Mouse (Mus musculus) limb, embryonic 10.5 days (tissue): Measurements from ENCODE around the gene Cenpb. TPM values are rescaled to one million over a fixed set of nuclear protein-coding genes. Genes with fewer than 3 reads are reported as not detected.

Experiments
- DNase-seq: peaks from one replicate; pipeline ENCODE4 v3.0.0-alpha.2; 2017; ENCODE audit warnings: low spot score
- H3K27ac ChIP-seq: fragments of 300-500 bp; sonication (generic); 2 replicates; pipeline ENCODE4 v1.5.1; 2016; ENCODE audit warnings: mild to moderate bottlenecking
- H3K27me3 ChIP-seq: fragments of 300-500 bp; sonication (generic); 2 replicates; pipeline ENCODE4 v1.6.1; 2016; ENCODE audit warnings: low read depth, mild to moderate bottlenecking; ENCODE audit not compliant: poor library complexity, severe bottlenecking
- H3K36me3 ChIP-seq: fragments of 300-500 bp; sonication (generic); 2 replicates; pipeline ENCODE4 v1.6.1; 2016; ENCODE audit warnings: mild to moderate bottlenecking, moderate library complexity
- H3K4me1 ChIP-seq: fragments of 300-500 bp; sonication (generic); 2 replicates; pipeline ENCODE4 v1.6.1; 2016
- H3K4me3 ChIP-seq: fragments of 300-500 bp; sonication (generic); 2 replicates; pipeline ENCODE4 v1.5.1; 2016; ENCODE audit warnings: mild to moderate bottlenecking, moderate library complexity
- H3K9me3 ChIP-seq: fragments of 300-500 bp; sonication (generic); replicated peaks from 2 replicates; pipeline ENCODE4 v1.6.1; 2016; ENCODE audit warnings: mild to moderate bottlenecking
- WGBS: fragments of 180-500 bp; shearing (Covaris S2); methylation state at CpG from one replicate; pipeline ENCODE4 v1.1.7; 2016; 5-methylcytosine and 5-hydroxymethylcytosine counted together
- polyA plus RNA-seq: library from polyadenylated mRNA; unstranded; fragments of >200 nt; fragmentation: Nextera tagmentation; extraction: Ambion mirVana; gene quantifications from 2 replicates; pipeline ENCODE4 v1.2.1, GENCODE M21; 2016

Gene Cenpb
- polyA plus RNA-seq, 1 experiment from 2014 or later, result 8.9 TPM

GRCm38 (mm10) chr2:131149254-131149578, 30.7 kb downstream of the Cenpb start:
- H3K36me3 ChIP-seq, result peaks cover 97% of the 10 kb centered on the region
- 94% methylated on average over 3 of the region's 3 CpGs for WGBS
- H3K4me1 ChIP-seq, result peaks cover 8% of the 10 kb centered on the region
- no peak overlapping the region for H3K4me3 ChIP-seq
- H3K27me3 ChIP-seq, result no peaks in the 10 kb centered on the region
- H3K27ac ChIP-seq, result no peak overlapping the region
- DNase-seq, result no peak
- H3K9me3 ChIP-seq, result no peaks in the 10 kb centered on the region

GRCm38 (mm10) chr2:131148353-131149253, 31.3 kb downstream of the Cenpb start:
- H3K27ac ChIP-seq, result no peak overlapping the region
- H3K4me1 ChIP-seq, result peaks cover 8% of the 10 kb centered on the region
- H3K36me3 ChIP-seq, result peaks cover 98% of the 10 kb centered on the region
- no peak for DNase-seq
- WGBS, result 87% methylated on average over 8 of the region's 8 CpGs
- H3K27me3 ChIP-seq, result no peaks in the 10 kb centered on the region
- no peak overlapping the region for H3K4me3 ChIP-seq
- no peaks in the 10 kb centered on the region for H3K9me3 ChIP-seq

GRCm38 (mm10) chr2:131147043-131147365, 32.9 kb downstream of the Cenpb start:
- Histone ChIP-seq H3K9me3 (no peaks in the 10 kb centered on the region), H3K27ac (no peak overlapping the region), H3K36me3 (peaks cover 99% of the 10 kb centered on the region), H3K4me1 (peaks cover 17% of the 10 kb centered on the region), H3K4me3 (no peak overlapping the region), H3K27me3 (no peaks in the 10 kb centered on the region)
- 96% methylated on average over 8 of the region's 8 CpGs for WGBS
- DNase-seq, result no peak

- H3K27ac ChIP-seq, result no peak overlapping the region
- H3K27me3 ChIP-seq, result no peaks in the 10 kb centered on the region
- H3K4me3 ChIP-seq, result no peak overlapping the region
- H3K36me3 ChIP-seq, result peaks cover 99% of the 10 kb centered on the region
- DNase-seq, result no peak
- 87% methylated on average over 21 of the region's 21 CpGs for WGBS
- peaks cover 17% of the 10 kb centered on the region for H3K4me1 ChIP-seq
- H3K9me3 ChIP-seq, result no peaks in the 10 kb centered on the region
Measured at GRCm38 (mm10) chr2:131146193-131147042, 33.4 kb downstream of the Cenpb start.

GRCm38 (mm10) chr2:131145536-131145935, 34.3 kb downstream of the Cenpb start:
- H3K9me3 ChIP-seq, result no peaks in the 10 kb centered on the region
- H3K4me1 ChIP-seq, result peaks cover 17% of the 10 kb centered on the region
- no peaks in the 10 kb centered on the region for H3K27me3 ChIP-seq
- no peak for DNase-seq
- WGBS, result 85% methylated on average over 2 of the region's 2 CpGs
- H3K36me3 ChIP-seq, result peaks cover 99% of the 10 kb centered on the region
- H3K4me3 ChIP-seq, result no peak overlapping the region
- no peak overlapping the region for H3K27ac ChIP-seq

- H3K36me3 ChIP-seq, result peaks cover 99% of the 10 kb centered on the region
- peaks cover 17% of the 10 kb centered on the region for H3K4me1 ChIP-seq
- H3K27ac ChIP-seq, result no peak overlapping the region
- no peak for DNase-seq
- H3K4me3 ChIP-seq, result no peak overlapping the region
- 50% methylated on average over 13 of the region's 13 CpGs for WGBS
- no peaks in the 10 kb centered on the region for H3K27me3 ChIP-seq
- H3K9me3 ChIP-seq, result no peaks in the 10 kb centered on the region
Measured at GRCm38 (mm10) chr2:131145121-131145520, 34.7 kb downstream of the Cenpb start.

GRCm38 (mm10) chr2:131143007-131143780, 36.7 kb downstream of the Cenpb start:
- no peaks in the 10 kb centered on the region for H3K9me3 ChIP-seq
- no peak overlapping the region for H3K4me3 ChIP-seq
- H3K4me1 ChIP-seq, result peaks cover 17% of the 10 kb centered on the region
- H3K36me3 ChIP-seq, result peaks cover 99% of the 10 kb centered on the region
- no peak for DNase-seq
- 59% methylated on average over 22 of the region's 22 CpGs for WGBS
- 0 out of 2 replicates have a peak overlapping the region, but pooled peaks have one; percentile 11 for H3K27ac ChIP-seq
- H3K27me3 ChIP-seq, result no peaks in the 10 kb centered on the region

GRCm38 (mm10) chr2:131142592-131142991, 37.3 kb downstream of the Cenpb start:
- peaks cover 99% of the 10 kb centered on the region for H3K36me3 ChIP-seq
- H3K4me1 ChIP-seq, result peaks cover 17% of the 10 kb centered on the region
- 25% methylated on average over 18 of the region's 18 CpGs for WGBS
- H3K9me3 ChIP-seq, result no peaks in the 10 kb centered on the region
- DNase-seq, result peak; percentile 84
- no peak overlapping the region for H3K4me3 ChIP-seq
- H3K27me3 ChIP-seq, result no peaks in the 10 kb centered on the region
- H3K27ac ChIP-seq, result 0 out of 2 replicates have a peak overlapping the region, but pooled peaks have one; percentile 11

GRCm38 (mm10) chr2:131141336-131141986, 38.4 kb downstream of the Cenpb start:
- Histone ChIP-seq H3K4me1 (peaks cover 17% of the 10 kb centered on the region), H3K27me3 (no peaks in the 10 kb centered on the region), H3K4me3 (no peak overlapping the region), H3K27ac (no peak overlapping the region), H3K9me3 (no peaks in the 10 kb centered on the region), H3K36me3 (peaks cover 99% of the 10 kb centered on the region)
- no peak for DNase-seq
- 91% methylated on average over 8 of the region's 8 CpGs for WGBS

- Histone ChIP-seq H3K27me3 (no peaks in the 10 kb centered on the region), H3K27ac (no peak overlapping the region), H3K4me1 (peaks cover 24% of the 10 kb centered on the region), H3K9me3 (no peaks in the 10 kb centered on the region), H3K36me3 (peaks cover 98% of the 10 kb centered on the region), H3K4me3 (no peak overlapping the region)
- WGBS, result 76% methylated on average over 5 of the region's 5 CpGs
- DNase-seq, result no peak
Measured at GRCm38 (mm10) chr2:131140533-131140905, 39.3 kb downstream of the Cenpb start.

- Histone ChIP-seq H3K27ac (0 out of 2 replicates have a peak overlapping the region, but pooled peaks have one; percentile 11), H3K4me3 (no peak overlapping the region), H3K27me3 (no peaks in the 10 kb centered on the region), H3K9me3 (no peaks in the 10 kb centered on the region), H3K36me3 (peaks cover 98% of the 10 kb centered on the region), H3K4me1 (peaks cover 27% of the 10 kb centered on the region)
- no peak for DNase-seq
- WGBS, result 67% methylated on average over 5 of the region's 5 CpGs
Measured at GRCm38 (mm10) chr2:131139886-131140532, 39.9 kb downstream of the Cenpb start.

GRCm38 (mm10) chr2:131139287-131139686, 40.6 kb downstream of the Cenpb start:
- Histone ChIP-seq H3K27ac (no peak overlapping the region), H3K4me3 (no peak overlapping the region), H3K27me3 (no peaks in the 10 kb centered on the region), H3K36me3 (peaks cover 98% of the 10 kb centered on the region), H3K4me1 (peaks cover 29% of the 10 kb centered on the region), H3K9me3 (no peaks in the 10 kb centered on the region)
- DNase-seq, result no peak
- WGBS, result 95% methylated on average over 5 of the region's 5 CpGs
